Mouse (Mus musculus): Measurements from ENCODE around the gene Tspan3. TPM values are rescaled to one million over a fixed set of nuclear protein-coding genes. Genes with fewer than 3 reads are reported as not detected.

Tspan3 gene
- polyA plus RNA-seq, 1 experiment from 2014 or later: 592 TPM

- no peaks in the 10 kb centered on the region for H3K9me3 ChIP-seq
- no peaks in the 10 kb centered on the region for H3K27me3 ChIP-seq
- no peak overlapping the region for H3K4me2 ChIP-seq (replicated peaks)
- no peak overlapping the region for H3K27ac ChIP-seq
- peaks cover 25% of the 10 kb centered on the region for H3K4me1 ChIP-seq (replicated peaks)
- ATAC-seq: no peak
- H3K4me3 ChIP-seq (replicated peaks): no peak overlapping the region
- 87% methylated on average over 4 of the region's 4 CpGs for WGBS
- no peak overlapping the region for H3K9ac ChIP-seq (replicated peaks)
- H3K36me3 ChIP-seq: peaks cover 5% of the 10 kb centered on the region
Observed at GRCm38 (mm10) chr9:56152482-56153007, 12.7 kb downstream of the Tspan3 start.

- Histone ChIP-seq H3K4me3 (replicated peaks) (no peak overlapping the region), H3K4me1 (replicated peaks) (peaks cover 25% of the 10 kb centered on the region), H3K9ac (replicated peaks) (no peak overlapping the region), H3K36me3 (peaks cover 10% of the 10 kb centered on the region), H3K27ac (peak overlapping the region; percentile 44; the same call in 1 of the 2 replicates), H3K27me3 (no peaks in the 10 kb centered on the region), H3K4me2 (replicated peaks) (no peak overlapping the region), H3K9me3 (no peaks in the 10 kb centered on the region)
- WGBS: 59% methylated on average over 7 of the region's 7 CpGs
- no peak for ATAC-seq
Observed at GRCm38 (mm10) chr9:56151745-56152481, 13.4 kb downstream of the Tspan3 start.

DNA sequence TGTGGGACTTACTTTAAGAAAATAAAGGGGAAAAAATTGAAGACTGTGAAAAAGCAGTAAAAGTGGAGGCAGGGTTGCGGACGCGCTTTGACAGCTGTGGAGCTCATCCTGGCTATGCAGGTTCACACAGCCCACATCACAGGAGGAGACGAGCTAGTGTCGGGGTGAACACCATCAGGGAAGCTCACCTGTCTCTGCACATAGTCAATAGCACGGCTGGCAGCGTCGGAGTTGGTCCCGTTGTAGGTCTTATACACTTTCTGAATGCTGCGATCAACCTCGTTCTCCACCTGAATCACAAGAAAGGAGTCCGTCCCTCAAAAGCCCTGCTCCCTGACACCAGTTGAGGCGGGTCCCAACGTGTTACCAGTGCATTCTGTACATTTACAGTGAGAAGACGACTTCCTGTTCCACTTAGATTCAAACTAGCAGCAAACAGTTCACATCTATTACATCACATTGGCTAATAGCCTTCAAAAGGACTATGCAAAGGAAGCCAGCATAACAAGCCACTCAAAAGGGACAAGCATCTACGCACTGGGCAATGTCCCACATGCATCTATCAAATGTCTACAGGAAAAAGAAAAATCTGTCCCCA, 18.9 kb downstream of the Tspan3 start:
- Histone ChIP-seq H3K4me2 (replicated peaks) (no peak overlapping the region), H3K9ac (replicated peaks) (no peak overlapping the region), H3K9me3 (no peaks in the 10 kb centered on the region), H3K27ac (no peak overlapping the region), H3K4me1 (replicated peaks) (0 out of 2 replicates have a peak, but pooled peaks cover 5% of the 10 kb centered on the region), H3K4me3 (replicated peaks) (no peak overlapping the region), H3K27me3 (no peaks in the 10 kb centered on the region), H3K36me3 (peaks cover 53% of the 10 kb centered on the region)
- WGBS: 97% methylated on average over 16 of the region's 16 CpGs
- ATAC-seq: no peak

- no peak overlapping the region for H3K9ac ChIP-seq (replicated peaks)
- WGBS: 96% methylated on average over 7 of the region's 7 CpGs
- H3K36me3 ChIP-seq: peaks cover 62% of the 10 kb centered on the region
- no peak overlapping the region for H3K4me2 ChIP-seq (replicated peaks)
- H3K9me3 ChIP-seq: no peaks in the 10 kb centered on the region
- H3K4me3 ChIP-seq (replicated peaks): no peak overlapping the region
- H3K4me1 ChIP-seq (replicated peaks): 0 out of 2 replicates have a peak, but pooled peaks cover 5% of the 10 kb centered on the region
- H3K27me3 ChIP-seq: no peaks in the 10 kb centered on the region
- no peak overlapping the region for H3K27ac ChIP-seq
- no peak for ATAC-seq
Observed at GRCm38 (mm10) chr9:56144366-56145003, 20.8 kb downstream of the Tspan3 start.

DNA sequence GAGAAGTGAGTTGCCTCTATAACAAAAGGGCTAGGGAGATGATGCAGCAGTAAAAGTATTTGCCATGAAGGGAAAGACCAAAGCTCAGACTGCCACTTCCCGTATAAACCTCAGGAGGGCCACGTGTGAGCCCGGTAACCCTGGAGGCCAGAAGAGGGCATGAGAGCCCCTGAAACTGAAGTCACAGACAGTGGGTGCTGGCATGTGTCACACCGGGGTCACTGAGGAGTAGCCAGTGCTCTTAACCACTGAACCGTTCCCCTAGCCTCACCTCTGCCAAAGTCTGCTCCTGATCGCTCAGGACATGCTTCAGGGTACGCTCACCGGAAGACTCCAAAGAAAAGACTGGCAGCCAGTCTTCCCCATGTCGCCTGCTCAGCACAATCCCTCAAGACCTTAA, 23.5 kb downstream of the Tspan3 start:
- Histone ChIP-seq H3K4me2 (replicated peaks) (no peak overlapping the region), H3K9me3 (no peaks in the 10 kb centered on the region), H3K27ac (no peak overlapping the region), H3K27me3 (no peaks in the 10 kb centered on the region), H3K4me3 (replicated peaks) (no peak overlapping the region), H3K9ac (replicated peaks) (no peak overlapping the region), H3K4me1 (replicated peaks) (no peaks in the 10 kb centered on the region), H3K36me3 (peaks cover 67% of the 10 kb centered on the region)
- WGBS: 85% methylated on average over 9 of the region's 9 CpGs
- no peak for ATAC-seq

DNA sequence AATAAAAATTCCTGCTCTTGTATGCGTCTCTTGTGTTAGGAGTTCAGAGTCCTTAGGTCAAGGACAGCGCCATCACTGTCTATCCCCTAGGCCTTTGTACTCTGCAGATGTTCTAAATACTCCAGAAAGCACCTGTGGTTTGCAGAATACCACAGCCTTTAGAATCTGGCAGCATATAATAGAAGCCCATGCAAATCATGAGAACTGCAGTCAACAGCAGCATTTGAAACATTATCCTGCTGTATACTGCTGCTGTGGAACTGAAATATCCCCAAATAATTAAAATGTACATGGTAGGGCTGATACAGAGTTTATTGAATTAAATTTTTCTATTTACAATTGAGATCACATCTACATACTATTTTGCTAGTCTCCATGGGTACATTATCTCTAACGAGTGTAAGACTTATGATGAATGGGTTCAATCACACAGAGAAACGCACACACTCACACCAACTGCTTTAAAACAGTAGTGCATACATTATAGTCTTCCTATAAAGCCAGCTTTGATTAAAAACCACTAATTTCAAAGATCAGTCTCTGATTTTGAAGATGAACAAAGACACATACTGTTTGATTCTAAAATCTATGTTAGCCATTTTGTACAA, 29.6 kb downstream of the Tspan3 start:
- WGBS: 90% methylated on average over 4 of the region's 4 CpGs
- H3K4me1 ChIP-seq (replicated peaks): no peaks in the 10 kb centered on the region
- no peak overlapping the region for H3K4me3 ChIP-seq (replicated peaks)
- no peaks in the 10 kb centered on the region for H3K27me3 ChIP-seq
- H3K27ac ChIP-seq: no peak overlapping the region
- no peak overlapping the region for H3K9ac ChIP-seq (replicated peaks)
- no peak overlapping the region for H3K4me2 ChIP-seq (replicated peaks)
- H3K9me3 ChIP-seq: no peaks in the 10 kb centered on the region
- no peak for ATAC-seq
- H3K36me3 ChIP-seq: peaks cover 78% of the 10 kb centered on the region

- Histone ChIP-seq H3K9ac (replicated peaks) (no peak overlapping the region), H3K36me3 (peaks cover 83% of the 10 kb centered on the region), H3K9me3 (no peaks in the 10 kb centered on the region), H3K4me3 (replicated peaks) (no peak overlapping the region), H3K27me3 (no peaks in the 10 kb centered on the region), H3K27ac (no peak overlapping the region), H3K4me2 (replicated peaks) (no peak overlapping the region), H3K4me1 (replicated peaks) (no peaks in the 10 kb centered on the region)
- no peak for ATAC-seq
- 97% methylated on average over 4 of the region's 4 CpGs for WGBS
Observed at GRCm38 (mm10) chr9:56134614-56135013, 30.7 kb downstream of the Tspan3 start.

GRCm38 (mm10) chr9:56133970-56134369, 31.3 kb downstream of the Tspan3 start:
- Histone ChIP-seq H3K36me3 (peaks cover 87% of the 10 kb centered on the region), H3K4me2 (replicated peaks) (no peak overlapping the region), H3K27me3 (no peaks in the 10 kb centered on the region), H3K9me3 (no peaks in the 10 kb centered on the region), H3K9ac (replicated peaks) (no peak overlapping the region), H3K27ac (no peak overlapping the region), H3K4me1 (replicated peaks) (no peaks in the 10 kb centered on the region), H3K4me3 (replicated peaks) (no peak overlapping the region)
- WGBS: 92% methylated on average over 5 of the region's 5 CpGs
- ATAC-seq: no peak

DNA sequence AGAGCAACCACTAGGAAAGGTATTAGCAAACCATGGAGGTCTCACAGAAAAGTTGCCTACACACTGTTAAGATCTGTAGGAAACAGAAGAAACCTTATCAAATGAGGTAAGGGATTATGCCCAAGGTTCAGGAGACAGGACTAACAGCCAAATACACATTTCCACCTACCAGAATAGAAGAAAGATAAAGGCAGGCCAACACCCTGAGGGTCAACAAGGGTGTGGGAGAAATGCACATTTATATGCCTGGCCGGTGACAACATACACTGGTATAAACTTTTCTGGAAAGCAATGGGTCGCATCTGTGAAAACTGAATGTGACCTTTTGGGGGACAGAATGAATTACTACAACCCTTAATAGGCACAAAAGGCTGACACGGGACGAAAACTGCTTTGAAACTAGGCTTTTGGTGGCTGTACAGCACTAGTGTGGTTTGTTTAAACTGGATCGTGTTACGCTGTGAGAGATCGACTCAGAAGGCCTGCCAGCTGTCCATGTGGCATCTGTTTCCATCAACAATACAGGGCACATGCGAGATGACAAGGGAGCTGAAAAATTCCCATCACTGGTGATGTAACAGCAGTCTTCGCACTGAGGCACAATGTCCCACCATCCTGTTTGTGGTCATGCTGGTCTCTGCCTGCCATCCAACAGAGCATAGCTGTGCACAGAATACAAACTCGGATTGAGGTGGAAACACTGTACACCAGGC, 33.3 kb downstream of the Tspan3 start:
- Histone ChIP-seq H3K4me3 (replicated peaks) (no peak overlapping the region), H3K9ac (replicated peaks) (no peak overlapping the region), H3K27me3 (no peaks in the 10 kb centered on the region), H3K4me1 (replicated peaks) (no peaks in the 10 kb centered on the region; the same call in 1 of the 2 replicates), H3K36me3 (peaks cover 99% of the 10 kb centered on the region), H3K4me2 (replicated peaks) (no peak overlapping the region), H3K27ac (no peak overlapping the region), H3K9me3 (no peaks in the 10 kb centered on the region)
- ATAC-seq: no peak
- 84% methylated on average over 10 of the region's 10 CpGs for WGBS

GRCm38 (mm10) chr9:56130536-56130935, 34.7 kb downstream of the Tspan3 start:
- WGBS: 81% methylated on average over 4 of the region's 4 CpGs
- ATAC-seq: no peak
- H3K27me3 ChIP-seq: no peaks in the 10 kb centered on the region
- no peak overlapping the region for H3K4me2 ChIP-seq (replicated peaks)
- no peaks in the 10 kb centered on the region for H3K9me3 ChIP-seq
- H3K27ac ChIP-seq: no peak overlapping the region
- H3K36me3 ChIP-seq: peaks cover 92% of the 10 kb centered on the region
- no peak overlapping the region for H3K9ac ChIP-seq (replicated peaks)
- H3K4me3 ChIP-seq (replicated peaks): no peak overlapping the region
- H3K4me1 ChIP-seq (replicated peaks): no peaks in the 10 kb centered on the region; the same call in 1 of the 2 replicates

DNA sequence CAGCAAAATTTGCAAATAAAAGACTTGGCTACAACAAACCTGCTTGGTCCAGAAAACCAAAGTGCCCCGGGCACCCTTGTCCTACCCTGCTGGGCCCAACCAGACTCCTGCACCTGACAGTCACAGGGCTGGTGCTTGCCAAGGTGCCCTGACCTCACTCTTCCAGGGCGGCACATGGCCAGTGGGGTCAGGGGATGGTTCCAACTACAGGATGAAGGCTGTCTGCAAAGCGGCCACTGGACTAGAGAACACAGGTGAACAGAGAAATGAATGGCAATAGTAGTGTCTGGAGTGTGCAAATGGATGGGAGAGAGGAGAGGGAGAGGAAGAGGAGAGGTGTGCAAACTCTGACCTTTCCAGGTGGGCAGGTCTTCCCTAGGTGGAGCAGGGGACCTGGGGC, 35.3 kb downstream of the Tspan3 start:
- Histone ChIP-seq H3K9me3 (no peaks in the 10 kb centered on the region), H3K9ac (replicated peaks) (no peak overlapping the region), H3K4me1 (replicated peaks) (peaks cover 4% of the 10 kb centered on the region; the same call in 1 of the 2 replicates), H3K4me2 (replicated peaks) (no peak overlapping the region), H3K4me3 (replicated peaks) (no peak overlapping the region), H3K27me3 (no peaks in the 10 kb centered on the region), H3K27ac (no peak overlapping the region), H3K36me3 (peaks cover 86% of the 10 kb centered on the region)
- 92% methylated on average over 3 of the region's 3 CpGs for WGBS
- ATAC-seq: no peak
